Mouse (Mus musculus) testis, adult 2 months (tissue): ENCODE data around the gene Prkcb.

Experiments
- CTCF ChIP-seq: fragments of 200-500 bp; IDR thresholded peaks from 2 replicates; pipeline ENCODE4 v1.5.1; 2012; ENCODE audit warnings: low read depth, mild to moderate bottlenecking, inconsistent platforms, low read length, moderate library complexity; ENCODE audit not compliant: control insufficient read depth, insufficient read depth, insufficient replicate concordance
- POLR2A ChIP-seq: fragments of 200-500 bp; IDR thresholded peaks from 2 replicates; pipeline ENCODE4 v1.6.1; 2012; ENCODE audit warnings: low read depth, mild to moderate bottlenecking, inconsistent platforms, low read length, moderate library complexity; ENCODE audit not compliant: control insufficient read depth

GRCm38 (mm10) chr7:122565371-122565770 is 276.8 kb downstream of the Prkcb start:
- no peak for TF ChIP-seq CTCF
- TF ChIP-seq POLR2A, result no peak
